Mouse (Mus musculus) heart, postnatal 25 days (tissue): ENCODE measurements around the gene Gm48552. TPM values are rescaled to one million over a fixed set of nuclear protein-coding genes. Genes with fewer than 3 reads are reported as not detected.

Source experiments
- DNase-seq: peaks from one replicate; pipeline ENCODE4 v3.0.0; 2022; ENCODE audit warnings: low spot score
- intact Hi-C: fragments of 180-260 bp; cut with DNase I; formaldehyde crosslinking; loops from one replicate; pipeline ENCODE4 v1.15.1; 2025
- total RNA-seq, 2 experiments: library from RNA; stranded (reverse); gene quantifications; 2 replicates each; pipeline ENCODE4 v1.2.3; 2021

Gm48552 gene
- total RNA-seq, 2 experiments from 2014 or later: 0.70 TPM; not detected in 1

- peak; percentile 66 for DNase-seq
- intact Hi-C loops: no loop called here
Measured at GRCm38 (mm10) chr10:81426897-81427296, 38.1 kb downstream of the Gm48552 start.

GRCm38 (mm10) chr10:81427327-81427726 is 38.5 kb downstream of the Gm48552 start:
- intact Hi-C loops: no loop called here
- peak; percentile 1 for DNase-seq

DNA sequence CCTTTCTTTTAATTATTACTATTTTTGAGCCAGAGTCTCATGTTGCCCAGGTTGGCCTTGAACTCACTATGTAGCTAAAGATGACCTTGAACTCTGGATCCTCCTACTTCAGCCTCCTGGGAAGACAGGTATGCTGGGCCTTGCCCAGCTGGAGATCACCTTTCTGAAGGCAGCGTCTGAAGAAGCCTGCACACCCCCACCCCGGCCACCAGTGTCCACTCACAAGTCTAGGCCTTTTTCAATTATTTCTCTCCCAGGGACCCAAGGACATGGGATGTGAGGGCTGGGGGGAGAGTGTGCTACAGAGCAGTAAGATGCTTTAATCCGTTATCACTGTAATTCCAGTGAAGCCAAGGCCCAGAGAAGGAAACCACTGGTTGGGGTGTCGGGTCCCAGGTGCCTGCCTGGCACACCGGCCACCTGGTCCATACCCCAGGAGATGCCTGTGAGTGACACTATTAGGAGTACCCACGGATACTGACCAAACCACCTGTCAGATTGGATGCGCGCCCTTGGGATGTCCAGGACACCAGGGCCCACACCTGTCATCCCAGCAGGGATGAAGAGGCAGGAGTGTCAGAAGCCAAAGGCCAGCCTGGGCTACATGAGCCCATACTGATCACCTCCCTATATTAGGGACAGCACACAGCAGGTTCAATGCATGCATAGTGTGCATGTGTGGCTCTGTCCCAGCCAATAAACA is 39.1 kb downstream of the Gm48552 start:
- peak; percentile 1 for DNase-seq
- intact Hi-C loops: no loop called here

DNA sequence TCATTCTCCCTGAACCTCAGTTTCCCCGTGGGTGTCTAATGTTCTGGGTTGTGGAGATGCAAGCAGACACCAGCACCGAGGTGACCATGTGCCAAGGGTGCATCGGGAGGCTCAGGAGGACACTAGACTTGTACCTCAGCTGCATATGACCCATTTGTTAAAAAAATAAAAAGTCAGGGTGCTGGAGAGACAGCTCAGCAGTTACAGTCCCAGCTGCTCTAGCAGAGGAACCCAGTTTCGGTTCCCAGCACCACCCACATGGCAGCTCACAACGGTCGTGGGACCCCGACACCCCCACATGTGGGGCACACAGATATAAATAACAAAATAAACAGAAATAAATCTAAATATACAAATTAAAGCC is 39.7 kb downstream of the Gm48552 start:
- intact Hi-C loops: no loop called here
- no peak for DNase-seq

- intact Hi-C loops: no loop called here
- no peak for DNase-seq
Measured at GRCm38 (mm10) chr10:81429092-81429491, 40.3 kb downstream of the Gm48552 start.

GRCm38 (mm10) chr10:81429605-81430061 is 40.8 kb downstream of the Gm48552 start:
- intact Hi-C loops: loop anchor here (1.0 kb wide), 1 partner anchor 17 kb away; no protein-coding TSS in a partner anchor
- peak; percentile 83 for DNase-seq

DNA sequence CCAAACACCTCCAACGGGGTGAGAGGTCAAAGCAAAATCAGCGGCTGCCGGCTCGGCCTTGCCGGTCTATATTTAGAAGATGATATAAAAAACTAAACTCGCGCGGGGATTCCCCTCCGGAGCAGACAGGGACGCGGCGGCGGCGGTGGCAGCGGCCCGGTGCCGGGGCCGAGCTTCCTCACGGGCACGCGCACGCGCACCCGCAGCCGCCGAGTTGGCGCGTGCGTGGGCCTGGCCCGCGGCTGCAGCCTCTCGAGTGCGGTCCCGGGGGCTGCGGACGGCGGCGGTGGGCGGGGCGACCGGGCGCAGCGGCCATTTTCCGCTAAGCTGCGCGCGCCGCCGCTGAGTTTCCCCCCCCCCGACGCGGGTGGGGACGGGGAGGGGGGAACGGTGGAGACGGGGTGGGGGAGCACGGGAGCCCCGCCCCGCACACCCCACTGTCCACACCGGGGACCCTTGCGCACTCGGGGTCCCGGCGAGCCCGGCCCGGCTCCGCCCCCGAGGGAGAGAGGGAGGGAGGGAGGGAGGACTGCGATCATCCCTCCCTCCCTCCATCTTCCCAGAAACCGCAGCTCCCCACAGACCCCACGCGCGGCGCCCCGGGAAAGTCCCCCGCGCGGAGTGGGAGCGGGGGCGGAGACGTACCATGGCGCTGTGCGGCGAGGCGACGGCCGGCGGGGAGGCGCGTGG is 41.5 kb downstream of the Gm48552 start:
- peak; percentile 76 for DNase-seq
- intact Hi-C loops: loop anchor here (1.0 kb wide), 1 partner anchor 18 kb away; no protein-coding TSS in a partner anchor

DNA sequence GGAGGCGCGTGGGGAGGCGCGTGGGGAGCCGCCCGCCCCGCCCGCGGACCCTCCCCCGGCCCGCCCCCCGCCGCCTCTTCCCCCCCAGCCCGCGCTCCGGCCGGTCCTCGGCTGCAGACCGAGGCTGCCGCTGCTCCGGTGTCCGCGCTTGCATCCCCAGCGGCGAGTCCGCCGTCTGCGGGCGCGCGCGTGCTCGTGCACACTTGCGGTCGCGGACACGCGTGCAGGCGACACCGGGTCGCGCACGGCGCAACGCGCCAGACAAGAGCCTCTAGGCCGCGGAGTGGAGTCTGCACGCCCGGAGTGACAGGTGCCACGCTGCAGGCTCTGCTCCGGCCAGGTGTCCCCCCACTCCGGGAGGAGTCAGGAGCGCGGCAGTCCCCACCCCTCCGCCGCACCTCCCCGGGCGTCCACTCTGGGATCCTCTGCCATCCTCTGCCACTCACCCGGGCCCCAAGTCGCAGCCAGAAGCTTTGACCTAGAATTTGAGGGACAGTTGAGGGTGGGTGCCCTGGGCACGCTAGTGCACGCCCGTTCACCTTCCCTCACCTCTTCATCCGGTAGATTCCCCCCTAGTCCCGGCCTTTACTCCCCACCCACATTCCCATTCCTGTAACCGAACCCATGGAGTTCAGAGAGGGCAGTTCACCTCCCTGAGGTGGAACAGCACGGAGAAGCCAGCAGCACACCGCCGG is 42.2 kb downstream of the Gm48552 start:
- intact Hi-C loops: loop anchor here (1.0 kb wide), 1 partner anchor 19 kb away; no protein-coding TSS in a partner anchor
- peak; percentile 25 for DNase-seq

DNA sequence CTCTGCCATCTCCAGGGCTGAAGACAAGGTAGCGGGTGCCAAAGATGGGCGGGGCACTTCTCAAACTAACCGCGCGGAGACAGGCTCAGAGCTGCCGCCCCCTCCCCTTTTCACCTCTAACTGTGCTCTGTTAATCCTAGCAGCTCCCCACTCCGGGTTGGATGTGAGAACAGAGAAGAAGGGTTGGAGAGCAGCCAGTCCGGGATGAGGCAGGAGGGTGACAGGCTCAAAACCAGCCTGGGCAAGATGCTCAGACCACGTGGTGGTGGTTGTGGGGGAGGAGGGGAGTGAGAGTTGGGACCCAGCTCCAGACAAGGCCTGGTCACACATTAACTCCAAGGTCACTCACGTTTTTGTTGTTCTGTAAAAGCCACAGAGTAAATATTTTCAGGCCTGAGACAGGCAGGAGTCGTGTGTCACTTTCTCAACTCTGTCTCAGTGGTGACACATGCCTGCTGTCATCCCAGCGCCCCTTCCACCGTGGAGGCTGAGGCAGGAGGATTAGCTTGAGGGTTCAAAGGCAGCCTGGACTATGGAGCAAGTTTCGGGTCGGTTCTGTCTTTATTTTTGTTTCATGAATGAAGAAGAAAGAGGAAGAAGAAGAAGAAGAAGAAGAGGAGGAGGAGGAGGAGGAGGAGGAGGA is 42.8 kb downstream of the Gm48552 start:
- intact Hi-C loops: no loop called here
- no peak for DNase-seq

DNA sequence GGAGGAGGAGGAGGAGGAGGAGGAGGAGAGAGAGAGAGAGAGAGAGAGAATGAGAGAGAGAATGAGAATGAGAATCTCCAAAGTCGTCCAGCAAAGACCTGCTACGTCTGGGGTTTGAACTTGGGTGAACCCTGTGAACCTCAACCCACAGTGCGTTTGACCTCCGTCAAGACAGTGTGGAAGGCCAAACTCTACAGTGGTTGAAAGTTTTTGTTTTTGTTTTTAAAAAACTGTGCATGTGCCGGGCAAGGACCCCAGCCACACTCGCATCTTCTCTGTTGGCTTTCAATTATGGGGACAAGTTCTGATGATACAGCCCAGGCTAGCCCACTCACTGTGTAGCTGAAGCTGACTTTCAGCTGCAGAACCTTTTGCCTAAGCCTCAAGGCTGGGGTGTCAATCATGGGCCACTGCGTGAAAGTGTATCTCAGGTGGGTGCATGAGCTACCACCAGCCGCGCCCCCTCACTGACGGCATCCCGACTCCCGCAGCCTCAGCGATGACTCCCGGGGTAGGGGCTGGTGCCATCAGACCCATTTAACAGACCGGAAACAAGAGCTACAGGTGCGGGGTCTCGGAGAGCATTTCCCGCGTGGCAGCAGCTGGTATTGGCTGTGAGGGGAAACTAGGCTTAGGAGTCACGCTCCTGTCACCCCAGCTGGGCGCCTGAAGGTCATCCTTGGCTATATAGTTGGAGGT is 43.5 kb downstream of the Gm48552 start:
- DNase-seq: no peak
- intact Hi-C loops: no loop called here

DNA sequence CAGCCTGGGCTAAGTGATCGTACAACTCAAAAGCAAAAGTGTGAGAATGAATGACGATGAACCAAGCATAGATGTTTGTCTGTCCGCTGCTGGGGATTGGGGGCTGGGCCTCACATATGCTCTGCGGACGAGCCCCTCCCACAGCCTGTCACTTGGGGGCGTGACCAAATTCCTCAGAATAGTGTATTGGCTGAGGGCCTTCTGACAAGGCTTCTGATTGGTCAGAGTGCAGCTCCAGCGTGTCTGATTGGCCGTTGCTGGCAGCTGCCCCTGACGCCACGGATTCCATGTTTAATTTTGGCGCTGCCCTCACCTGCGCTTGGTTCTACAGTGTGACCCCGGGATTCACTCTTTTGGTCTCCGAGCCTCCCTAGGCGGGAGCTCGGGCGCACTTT is 44.1 kb downstream of the Gm48552 start:
- DNase-seq: peak; percentile 91
- intact Hi-C loops: no loop called here

DNA sequence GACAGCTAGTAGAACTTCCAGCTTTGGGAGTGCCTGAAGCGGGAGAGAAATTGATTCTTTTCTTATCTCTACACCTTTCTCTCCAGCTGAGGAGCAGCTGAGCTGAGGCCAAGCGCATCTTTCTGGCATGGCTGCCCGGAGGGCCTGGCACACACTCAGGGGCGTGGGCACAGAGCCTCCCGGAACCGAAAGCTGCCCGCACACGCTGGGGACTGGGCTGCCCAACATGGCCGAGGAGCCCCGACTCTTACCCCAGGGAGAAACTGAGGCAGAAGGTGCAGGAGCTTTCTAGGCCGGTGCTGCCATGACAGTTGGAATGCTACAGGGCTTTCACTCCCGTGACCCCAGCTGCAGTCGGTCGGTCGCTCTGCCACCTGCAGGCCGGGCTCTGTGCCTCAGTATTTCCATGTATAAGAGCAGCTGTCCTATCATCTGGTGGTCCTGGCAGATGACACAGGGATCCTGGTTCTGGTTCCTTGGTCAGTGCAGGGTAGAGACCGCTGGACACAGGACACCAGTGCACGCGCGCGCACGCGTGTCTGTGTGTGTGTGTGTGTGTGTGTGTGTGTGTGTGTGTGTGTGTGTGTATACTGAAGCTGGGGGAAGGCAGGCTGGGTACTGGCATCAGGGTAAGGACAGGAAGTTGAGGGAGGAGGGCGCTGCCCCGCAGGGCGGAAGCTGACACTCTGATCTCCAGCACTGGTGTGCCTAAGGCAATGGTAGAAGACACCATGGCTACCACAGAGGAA is 44.9 kb downstream of the Gm48552 start:
- no peak for DNase-seq
- intact Hi-C loops: no loop called here

DNA sequence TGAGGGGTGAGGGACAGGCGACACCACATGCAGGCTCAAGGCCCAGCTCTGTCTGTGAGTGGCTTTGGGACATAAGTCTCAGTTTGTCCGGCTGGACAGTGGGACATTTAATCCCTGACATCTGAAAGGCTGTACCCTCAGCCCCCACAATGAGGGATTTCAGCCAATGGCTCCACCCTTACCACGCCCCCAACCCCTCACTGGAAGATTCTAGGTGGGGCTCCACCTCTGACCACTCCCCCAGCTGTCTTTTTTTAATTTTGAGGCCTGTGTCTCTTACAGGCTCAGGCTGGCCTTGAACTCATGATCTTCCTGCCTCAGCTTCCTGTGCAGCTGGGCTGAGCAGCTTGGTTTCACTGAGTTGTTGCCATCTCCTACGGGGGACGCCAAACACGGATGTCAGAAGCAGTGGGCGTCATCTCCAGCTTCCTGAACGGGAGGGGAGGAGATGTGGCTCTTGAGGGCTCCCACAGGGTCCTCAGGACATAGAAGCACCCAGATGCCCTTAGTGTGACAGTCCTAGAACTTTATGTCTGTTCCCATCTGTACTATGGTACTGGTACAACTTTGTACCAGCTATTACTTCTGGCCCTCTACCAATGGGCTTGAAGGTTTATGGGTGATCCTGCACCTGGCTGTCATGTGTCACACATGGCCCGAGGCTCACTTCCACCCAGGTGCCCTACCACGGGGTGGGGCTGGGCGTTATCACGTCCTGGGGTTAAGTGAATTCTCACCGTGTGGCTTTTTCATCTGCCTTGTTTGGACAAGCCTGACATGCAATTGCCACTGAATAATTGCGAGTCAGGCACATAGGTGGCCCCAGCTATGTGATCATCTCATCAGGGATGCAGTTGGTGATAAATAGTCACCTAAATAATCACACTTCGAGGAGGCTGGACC is 45.8 kb downstream of the Gm48552 start:
- DNase-seq: no peak
- intact Hi-C loops: no loop called here

DNA sequence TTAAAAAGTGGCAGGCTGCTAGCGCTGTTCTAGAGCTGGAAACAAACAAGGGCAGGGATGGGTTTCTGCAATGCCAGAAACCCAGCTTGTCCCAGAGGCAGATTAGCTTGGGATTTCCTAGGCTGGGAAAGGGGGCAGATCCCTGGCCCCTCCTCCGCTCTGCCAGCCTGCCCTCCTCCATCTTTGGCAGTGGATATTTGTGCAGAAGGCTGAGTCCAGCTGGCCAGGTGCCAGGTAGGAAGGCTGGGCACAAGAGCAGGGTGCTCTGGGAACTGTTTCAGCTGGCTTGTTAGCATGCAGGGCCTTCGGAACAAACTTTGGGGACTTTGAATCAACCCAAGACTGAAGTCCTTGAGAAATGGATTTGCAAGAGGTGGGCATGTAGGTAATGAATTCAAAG is 46.6 kb downstream of the Gm48552 start:
- intact Hi-C loops: no loop called here
- peak; percentile 61 for DNase-seq
